Mouse (Mus musculus) layer of hippocampus, adult 9-11 months (tissue): ENCODE results near the gene A930018P22Rik.

Experiments used
- DNase-seq: peaks from one replicate; pipeline ENCODE4 v3.0.0; 2022

A930018P22Rik gene

DNA sequence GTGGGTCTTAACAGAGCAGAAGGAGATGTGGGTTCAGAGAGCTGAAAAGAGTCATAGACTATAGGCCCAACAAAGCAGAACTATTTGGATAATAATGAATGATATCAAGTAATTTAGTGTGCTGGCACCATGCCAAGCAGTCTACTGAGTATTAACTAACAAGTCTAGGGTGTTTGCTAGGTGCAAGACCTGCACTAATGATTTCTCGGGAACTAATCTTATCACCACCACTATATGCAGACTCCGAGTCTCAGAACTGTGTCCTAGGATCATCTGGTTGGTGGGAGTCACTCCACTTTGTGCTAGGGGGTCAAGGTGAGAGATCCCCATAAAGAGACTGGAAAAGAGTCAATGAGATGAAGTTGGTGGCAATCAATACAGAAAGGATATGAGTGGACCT, 43.1 kb downstream of the A930018P22Rik start:
- DNase-seq, result no peak

DNA sequence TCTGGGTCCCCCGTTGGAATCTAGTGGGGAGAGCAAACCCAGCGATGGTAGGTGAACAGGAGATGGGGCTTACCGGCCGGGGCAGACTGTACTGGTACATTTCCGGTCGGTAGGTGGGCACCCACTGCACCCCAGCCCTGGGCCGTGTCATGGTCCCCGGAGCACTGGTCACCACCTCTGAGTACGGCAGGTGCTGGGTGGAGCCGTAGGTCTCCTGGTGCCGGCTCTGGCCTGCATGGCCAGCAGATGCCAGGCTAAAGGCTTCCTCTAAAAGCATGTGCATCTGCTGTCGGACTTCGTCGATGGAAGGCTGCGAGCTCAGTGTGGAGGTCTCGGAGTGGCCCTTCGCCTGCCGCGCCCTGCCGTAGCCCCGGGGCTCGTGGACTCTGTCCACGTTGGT, 45.2 kb downstream of the A930018P22Rik start:
- no peak for DNase-seq

DNA sequence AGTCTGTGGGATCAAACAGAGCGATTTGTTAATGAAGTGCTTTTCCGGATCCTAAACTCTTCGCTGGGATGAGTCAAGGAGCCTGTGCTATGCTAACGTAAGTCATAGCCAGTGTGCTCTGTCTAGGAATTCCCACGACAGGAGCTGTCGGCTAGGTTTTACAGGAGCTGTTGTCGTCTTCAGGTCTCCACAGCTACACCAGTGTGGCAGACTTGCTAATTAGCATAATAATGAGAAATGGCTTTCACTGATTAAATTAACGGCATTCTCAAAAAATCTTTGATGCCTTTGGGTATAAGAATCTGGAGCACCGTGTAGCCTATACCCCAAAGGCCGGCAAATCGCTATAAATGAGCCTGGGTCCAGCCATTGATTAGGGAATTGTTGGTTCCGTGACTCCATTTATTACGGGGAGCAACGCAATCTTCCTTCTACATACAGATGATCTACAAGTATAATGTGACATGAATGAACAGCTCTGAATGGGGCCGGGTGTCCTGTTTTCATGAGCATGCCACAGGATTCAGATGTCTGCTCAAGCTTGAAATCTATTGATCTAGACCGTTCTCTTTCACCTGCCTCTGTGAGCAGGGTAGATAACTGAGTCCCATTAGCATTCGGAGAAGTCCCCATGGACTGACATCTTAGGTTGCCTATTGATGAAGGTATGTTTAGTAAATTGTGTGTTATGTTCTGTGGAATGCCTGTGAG, 45.8 kb downstream of the A930018P22Rik start:
- no peak for DNase-seq

DNA sequence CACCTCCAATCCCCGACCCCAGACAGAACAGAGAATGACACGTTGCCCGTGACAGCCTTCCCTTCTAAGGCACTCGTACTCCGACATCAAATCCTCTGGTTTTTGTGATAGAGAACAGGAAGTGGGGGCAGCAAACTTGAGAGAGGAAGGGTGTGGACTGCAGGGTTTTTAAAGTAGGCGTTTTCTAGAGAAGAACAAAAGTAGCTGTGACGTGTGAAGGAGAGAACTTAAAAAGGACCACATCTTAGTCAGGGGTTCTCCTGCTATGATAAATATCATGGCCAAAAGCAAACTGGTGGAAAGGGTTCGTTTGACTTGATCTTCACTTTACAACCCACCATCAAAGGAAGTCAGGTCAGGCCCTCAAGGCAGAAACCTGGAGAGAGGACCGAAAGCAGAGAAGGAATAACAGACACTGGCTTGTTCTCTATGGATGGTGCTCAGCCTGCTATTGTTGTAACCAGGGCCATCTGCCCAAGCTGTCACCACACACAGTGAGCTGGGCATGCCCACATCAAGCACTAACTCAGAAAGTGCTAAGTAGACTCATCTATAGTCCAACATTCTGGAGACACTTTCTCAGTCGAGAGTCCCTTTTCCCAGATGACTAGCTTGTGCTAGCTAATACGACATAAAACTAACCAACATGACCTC, 50.3 kb downstream of the A930018P22Rik start:
- DNase-seq, result peak; percentile 48

DNA sequence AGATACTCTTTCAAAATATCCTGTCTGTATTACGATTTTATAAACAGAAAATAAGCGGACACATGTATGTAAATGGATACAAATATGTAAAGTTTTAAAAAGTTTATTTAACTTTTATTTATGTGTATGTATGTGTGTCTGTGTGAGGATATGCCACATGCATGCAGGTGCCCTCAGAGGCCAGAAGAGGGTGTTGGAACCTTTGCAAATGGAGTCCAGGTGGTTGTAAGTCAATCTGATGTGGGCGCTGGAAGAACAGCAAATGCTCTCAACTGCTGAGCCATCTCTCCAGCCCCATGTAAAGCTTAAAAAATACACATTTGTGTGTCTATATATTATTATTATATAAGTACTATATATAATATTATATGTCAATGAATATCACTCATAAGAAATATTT, 50.9 kb downstream of the A930018P22Rik start:
- no peak for DNase-seq
